Mouse (Mus musculus) forebrain, embryonic 14.5 days (tissue): Measurements from ENCODE around the gene Kif1b. TPM values are rescaled to one million over a fixed set of nuclear protein-coding genes. Genes with fewer than 3 reads are reported as not detected.

ENCODE experiments used
- ATAC-seq: fragments of 200-750 bp; cut with Nextera tagmentation; 2 replicates; pipeline ENCODE4 v1.8.0; 2017; ENCODE audit warnings: mild to moderate bottlenecking, moderate library complexity
- DNase-seq: peaks from one replicate; pipeline ENCODE4 v3.0.0-alpha.2; 2015; ENCODE audit warnings: low spot score
- H3K27ac ChIP-seq: fragments of 300-500 bp; sonication (generic); 2 replicates; pipeline ENCODE4 v1.5.1; 2014; ENCODE audit warnings: low read depth, mild to moderate bottlenecking, control low read depth, low read length, moderate library complexity
- H3K27me3 ChIP-seq: fragments of 300-500 bp; sonication (generic); replicated peaks from 2 replicates; pipeline ENCODE4 v1.6.1; 2014; ENCODE audit warnings: low read length, control low read depth, mixed read lengths; ENCODE audit not compliant: control insufficient read depth, insufficient read depth
- H3K36me3 ChIP-seq: fragments of 300-500 bp; sonication (generic); 2 replicates; pipeline ENCODE4 v1.6.1; 2014; ENCODE audit warnings: low read length, control low read depth; ENCODE audit not compliant: control insufficient read depth, insufficient read depth
- H3K4me1 ChIP-seq: fragments of 300-500 bp; sonication (generic); 2 replicates; pipeline ENCODE4 v1.6.1; 2014; ENCODE audit warnings: antibody characterized with exemption, low read length, control low read depth; ENCODE audit not compliant: control insufficient read depth, insufficient read depth
- H3K4me2 ChIP-seq: fragments of 300-500 bp; sonication (generic); 2 replicates; pipeline ENCODE4 v1.6.1; 2014; ENCODE audit warnings: mild to moderate bottlenecking, control low read depth, low read length
- H3K4me3 ChIP-seq: fragments of 300-500 bp; sonication (generic); 2 replicates; pipeline ENCODE4 v1.5.1; 2014; ENCODE audit warnings: low read depth, low read length, control low read depth
- H3K9ac ChIP-seq: fragments of 300-500 bp; sonication (generic); 2 replicates; pipeline ENCODE4 v1.6.1; 2014; ENCODE audit warnings: mild to moderate bottlenecking, low read length, control low read depth, moderate library complexity
- H3K9me3 ChIP-seq: fragments of 300-500 bp; sonication (generic); replicated peaks from 2 replicates; pipeline ENCODE4 v1.6.1; 2016; ENCODE audit warnings: low read length, control low read depth, mixed read lengths; ENCODE audit not compliant: control insufficient read depth
- WGBS: fragments of 180-500 bp; shearing (Covaris S2); extraction: QIAGEN DNeasy Blood & Tissue Kit; methylation state at CpG from one replicate; pipeline ENCODE4 v1.1.7; 2014; 5-methylcytosine and 5-hydroxymethylcytosine counted together
- polyA plus RNA-seq: library from polyadenylated mRNA; unstranded; fragments of >200 nt; fragmentation: Nextera tagmentation; extraction: Ambion mirVana; gene quantifications from 2 replicates; pipeline ENCODE4 v1.2.1, GENCODE M21; 2014

Kif1b gene
- polyA plus RNA-seq, 1 experiment from 2014 or later = 101 TPM

DNA sequence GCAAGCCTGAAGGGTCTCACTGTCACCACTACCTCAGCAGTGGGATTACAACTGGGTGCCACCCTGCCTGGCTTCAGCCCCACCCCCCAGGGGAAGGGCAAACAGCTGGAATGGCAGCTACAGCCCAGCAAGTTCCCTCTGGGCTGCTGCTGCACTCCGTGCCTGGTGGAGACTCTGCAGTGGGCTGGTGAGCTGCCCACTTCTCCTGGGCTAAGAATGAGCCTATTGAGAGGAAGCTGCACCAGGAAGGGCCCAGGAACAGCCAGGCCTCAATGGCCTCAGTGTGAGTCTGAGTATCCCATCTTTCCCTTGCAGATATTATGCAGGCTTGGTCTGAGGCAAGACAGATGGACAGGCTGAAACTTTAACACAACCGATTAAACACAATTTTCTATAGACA lies 30.6 kb upstream of the Kif1b start:
- ATAC-seq = no peak
- 91% methylated on average over 2 of the region's 2 CpGs for WGBS
- H3K9me3 ChIP-seq = no peaks in the 10 kb centered on the region
- H3K27ac ChIP-seq = no peak overlapping the region
- H3K4me3 ChIP-seq = no peak overlapping the region
- no peaks in the 10 kb centered on the region for H3K27me3 ChIP-seq
- H3K4me1 ChIP-seq = no peaks in the 10 kb centered on the region
- peaks cover 88% of the 10 kb centered on the region for H3K36me3 ChIP-seq
- no peak overlapping the region for H3K9ac ChIP-seq
- DNase-seq = no peak
- H3K4me2 ChIP-seq = no peak overlapping the region

DNA sequence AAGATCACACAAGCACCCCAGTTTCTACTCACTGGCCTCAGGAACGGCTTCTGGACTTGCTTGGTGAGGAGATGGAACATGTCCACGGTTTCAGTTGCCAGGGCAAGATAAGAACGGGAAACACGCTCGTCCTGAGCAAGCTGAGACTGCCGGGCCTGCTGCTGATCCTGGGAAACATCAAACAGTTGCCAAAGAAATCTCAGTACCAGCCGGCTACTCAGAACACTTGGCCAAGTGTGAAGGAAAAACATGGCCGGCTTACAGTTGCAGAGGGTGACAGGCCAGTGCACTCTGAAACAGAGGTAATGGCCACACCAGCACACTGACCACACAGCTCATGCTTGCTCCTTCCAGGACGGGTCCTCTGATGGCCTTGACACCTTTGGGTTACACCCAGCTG lies 29.9 kb upstream of the Kif1b start:
- ATAC-seq = no peak
- 93% methylated on average over 9 of the region's 9 CpGs for WGBS
- H3K4me2 ChIP-seq = no peak overlapping the region
- H3K9me3 ChIP-seq = no peaks in the 10 kb centered on the region
- no peak overlapping the region for H3K4me3 ChIP-seq
- H3K4me1 ChIP-seq = no peaks in the 10 kb centered on the region
- no peaks in the 10 kb centered on the region for H3K27me3 ChIP-seq
- no peak overlapping the region for H3K27ac ChIP-seq
- H3K36me3 ChIP-seq = peaks cover 88% of the 10 kb centered on the region
- no peak overlapping the region for H3K9ac ChIP-seq
- no peak for DNase-seq

GRCm38 (mm10) chr4:149336302-149336701 lies 28.8 kb upstream of the Kif1b start:
- no peaks in the 10 kb centered on the region for H3K4me1 ChIP-seq
- ATAC-seq (no peak), DNase-seq (no peak)
- H3K4me2 ChIP-seq = no peak overlapping the region
- no peaks in the 10 kb centered on the region for H3K9me3 ChIP-seq
- 90% methylated on average over 7 of the region's 7 CpGs for WGBS
- no peak overlapping the region for H3K27ac ChIP-seq
- H3K9ac ChIP-seq = no peak overlapping the region
- H3K36me3 ChIP-seq = peaks cover 87% of the 10 kb centered on the region
- H3K4me3 ChIP-seq = no peak overlapping the region
- no peaks in the 10 kb centered on the region for H3K27me3 ChIP-seq

DNA sequence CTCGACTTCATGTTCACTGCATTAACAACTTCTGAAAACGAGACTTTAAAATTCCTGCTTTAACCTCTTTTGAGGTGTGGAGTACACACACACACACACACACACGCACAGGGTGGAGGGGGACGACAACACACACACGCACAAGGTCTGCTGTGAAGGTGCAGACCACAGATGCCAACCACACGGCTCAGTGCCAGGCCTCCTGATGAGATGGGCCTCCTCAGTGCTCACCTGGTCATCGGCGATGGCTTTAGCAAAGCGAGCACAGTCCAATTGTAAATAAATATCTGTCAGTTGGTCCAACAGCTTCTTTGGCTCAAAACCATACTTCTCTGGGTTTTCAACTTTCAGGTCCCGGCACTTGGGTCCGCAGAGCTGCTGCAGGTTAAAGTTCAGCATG lies 27.4 kb upstream of the Kif1b start:
- WGBS = 94% methylated on average over 11 of the region's 11 CpGs
- no peaks in the 10 kb centered on the region for H3K27me3 ChIP-seq
- H3K4me2 ChIP-seq = no peak overlapping the region
- no peak overlapping the region for H3K4me3 ChIP-seq
- no peak for ATAC-seq
- peaks cover 89% of the 10 kb centered on the region for H3K36me3 ChIP-seq
- H3K4me1 ChIP-seq = no peaks in the 10 kb centered on the region
- no peak overlapping the region for H3K27ac ChIP-seq
- DNase-seq = no peak
- H3K9ac ChIP-seq = no peak overlapping the region
- no peaks in the 10 kb centered on the region for H3K9me3 ChIP-seq

DNA sequence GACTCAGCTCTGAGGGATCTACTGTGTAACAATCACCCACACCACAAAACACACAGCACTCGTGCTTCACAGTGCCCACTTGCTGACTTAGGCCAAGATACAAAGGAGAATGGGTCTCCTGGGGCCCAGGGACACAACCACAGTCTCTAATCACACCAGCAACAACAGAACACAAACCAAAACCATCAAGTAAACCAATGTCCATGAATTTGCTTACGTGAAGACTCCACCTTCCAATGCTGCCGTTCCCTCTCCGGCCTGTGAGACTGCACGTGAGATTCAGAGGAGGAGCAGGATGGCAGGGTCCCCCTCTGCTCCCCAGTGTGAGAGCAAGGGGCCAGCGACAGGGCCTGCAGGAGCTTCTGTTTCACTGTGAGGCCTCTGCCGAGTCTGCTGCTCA lies 25.2 kb upstream of the Kif1b start:
- no peak overlapping the region for H3K9ac ChIP-seq
- no peak for DNase-seq
- no peaks in the 10 kb centered on the region for H3K27me3 ChIP-seq
- ATAC-seq = no peak
- H3K27ac ChIP-seq = no peak overlapping the region
- H3K36me3 ChIP-seq = peaks cover 96% of the 10 kb centered on the region
- no peaks in the 10 kb centered on the region for H3K4me1 ChIP-seq
- H3K4me2 ChIP-seq = no peak overlapping the region
- no peak overlapping the region for H3K4me3 ChIP-seq
- WGBS = 93% methylated on average over 7 of the region's 7 CpGs
- no peaks in the 10 kb centered on the region for H3K9me3 ChIP-seq

- Histone ChIP-seq H3K4me1 (no peaks in the 10 kb centered on the region), H3K27me3 (no peaks in the 10 kb centered on the region), H3K27ac (no peak overlapping the region), H3K36me3 (peaks cover 83% of the 10 kb centered on the region), H3K4me3 (no peak overlapping the region), H3K4me2 (no peak overlapping the region), H3K9ac (no peak overlapping the region), H3K9me3 (no peaks in the 10 kb centered on the region)
- no peak for ATAC-seq
- 96% methylated on average over 5 of the region's 5 CpGs for WGBS
- no peak for DNase-seq
Measured at GRCm38 (mm10) chr4:149330495-149330894, 23.0 kb upstream of the Kif1b start.

DNA sequence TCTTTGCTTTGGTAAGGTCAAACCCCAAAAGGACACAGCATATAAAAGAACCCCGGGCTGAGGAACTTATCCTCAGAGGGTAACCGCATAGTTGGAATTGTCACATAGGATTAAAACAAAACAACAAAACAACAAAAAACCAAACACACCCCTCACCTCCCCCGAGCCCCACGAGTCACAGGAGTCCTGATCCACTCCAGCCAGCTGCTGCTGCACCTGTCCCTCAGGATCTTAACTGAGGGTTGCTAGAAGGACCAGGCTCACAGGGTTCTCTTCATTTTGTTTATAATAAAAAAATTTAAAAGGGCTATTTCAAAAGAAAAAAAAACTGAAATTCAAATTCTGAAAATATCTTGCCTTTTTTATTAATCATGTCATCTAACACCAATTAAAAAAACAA lies 21.2 kb upstream of the Kif1b start:
- Histone ChIP-seq H3K27ac (no peak overlapping the region), H3K4me3 (no peak overlapping the region), H3K9ac (no peak overlapping the region), H3K27me3 (no peaks in the 10 kb centered on the region), H3K9me3 (no peaks in the 10 kb centered on the region), H3K4me1 (no peaks in the 10 kb centered on the region), H3K4me2 (no peak overlapping the region), H3K36me3 (peaks cover 65% of the 10 kb centered on the region)
- no peak for ATAC-seq
- WGBS = 79% methylated on average over 4 of the region's 4 CpGs
- no peak for DNase-seq

DNA sequence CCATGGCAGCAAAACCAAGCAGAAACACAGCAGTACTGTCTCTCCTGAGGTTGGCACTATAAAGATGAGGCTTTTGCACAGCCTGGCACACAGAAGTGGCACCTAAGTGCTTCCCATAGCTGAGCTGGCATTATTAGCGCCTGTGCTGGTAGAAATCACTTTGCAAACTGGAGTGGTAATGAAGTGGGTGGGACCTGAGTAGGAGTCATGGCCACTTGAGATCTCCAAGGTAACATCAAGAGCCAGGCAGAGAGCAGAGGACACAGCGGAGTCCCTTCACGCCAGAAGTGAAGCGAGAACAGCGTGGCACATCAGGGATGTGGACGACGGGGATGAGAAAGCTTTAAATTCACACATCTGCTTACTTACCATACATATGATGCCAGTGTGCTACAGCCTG lies 19.8 kb upstream of the Kif1b start:
- Histone ChIP-seq H3K4me3 (no peak overlapping the region), H3K4me1 (no peaks in the 10 kb centered on the region), H3K9me3 (no peaks in the 10 kb centered on the region), H3K9ac (no peak overlapping the region), H3K36me3 (peaks cover 51% of the 10 kb centered on the region), H3K27ac (no peak overlapping the region), H3K4me2 (no peak overlapping the region), H3K27me3 (no peaks in the 10 kb centered on the region)
- WGBS = 86% methylated on average over 7 of the region's 7 CpGs
- DNase-seq (no peak), ATAC-seq (no peak)

GRCm38 (mm10) chr4:149325411-149326162 lies 18.1 kb upstream of the Kif1b start:
- no peaks in the 10 kb centered on the region for H3K9me3 ChIP-seq
- no peak for DNase-seq
- 82% methylated on average over 10 of the region's 10 CpGs for WGBS

More at GRCm38 (mm10) chr4:149325411-149326162, 18.1 kb upstream of the Kif1b start:
- Histone ChIP-seq H3K9ac (no peak overlapping the region), H3K4me3 (no peak overlapping the region), H3K27ac (no peak overlapping the region), H3K27me3 (no peaks in the 10 kb centered on the region), H3K4me2 (no peak overlapping the region), H3K36me3 (peaks cover 34% of the 10 kb centered on the region), H3K4me1 (no peaks in the 10 kb centered on the region)
- no peak for ATAC-seq
